Mouse (Mus musculus): Measurements from ENCODE around the gene Zeb2.

Zeb2 gene

DNA sequence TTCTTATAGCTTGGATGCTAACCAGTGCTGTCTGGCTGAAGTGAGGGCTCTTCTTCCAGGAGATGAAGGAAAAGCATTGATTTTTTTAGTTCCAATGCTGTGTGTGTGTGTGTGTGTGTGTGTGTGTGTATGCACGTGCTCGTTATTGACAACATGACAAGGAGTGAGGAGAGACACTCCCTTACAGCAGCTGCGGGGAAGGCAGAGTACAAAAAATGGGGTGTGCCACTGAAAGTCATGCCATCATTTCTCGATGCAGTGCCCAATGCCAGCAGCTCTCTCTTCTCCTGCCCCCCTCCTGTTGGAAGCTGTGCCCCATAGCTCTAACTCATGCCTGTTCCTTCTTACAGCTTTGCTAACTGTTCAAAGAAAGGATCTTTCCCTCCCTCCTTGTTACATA lies 56.4 kb downstream of the Zeb2 start:
- DNase-seq, result no peak

DNA sequence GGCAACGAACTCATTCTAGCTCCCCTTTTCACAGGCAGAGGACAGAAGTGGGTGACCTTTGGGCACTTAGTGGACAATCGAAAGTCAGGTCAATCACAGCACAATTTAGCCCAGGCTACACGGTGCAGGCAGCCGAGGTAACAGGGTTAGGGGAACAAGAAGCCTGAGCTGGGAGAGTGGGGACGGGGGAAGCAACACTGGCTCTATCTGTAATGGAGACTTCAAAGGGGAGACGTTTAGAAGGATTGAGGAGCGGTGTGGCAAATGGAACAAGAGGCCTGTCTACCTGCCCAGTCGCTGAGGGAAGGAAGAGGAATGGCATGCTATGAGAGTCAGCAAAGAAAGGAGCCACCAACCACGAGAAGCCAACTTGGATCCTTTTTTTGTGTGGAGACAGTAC lies 57.0 kb downstream of the Zeb2 start:
- no peak for DNase-seq

DNA sequence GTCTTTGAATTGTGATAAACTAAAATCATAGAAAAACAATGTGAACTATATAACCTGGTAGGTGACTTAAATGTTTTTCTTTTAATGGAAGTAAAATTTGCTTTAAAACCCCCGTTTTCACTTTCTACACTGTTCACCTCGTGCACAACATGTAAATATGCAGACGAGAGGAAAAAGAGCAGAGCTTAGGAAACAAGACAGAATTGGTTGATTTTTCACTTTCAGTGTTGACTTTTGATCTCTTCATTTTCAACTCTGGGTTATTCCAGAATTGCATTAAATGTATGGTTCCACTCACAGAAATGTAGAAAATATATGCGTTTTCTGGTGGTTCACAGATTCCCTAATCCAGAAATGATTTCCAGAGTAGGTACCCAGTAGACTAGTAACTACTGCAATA lies 57.6 kb downstream of the Zeb2 start:
- no peak for DNase-seq

DNA sequence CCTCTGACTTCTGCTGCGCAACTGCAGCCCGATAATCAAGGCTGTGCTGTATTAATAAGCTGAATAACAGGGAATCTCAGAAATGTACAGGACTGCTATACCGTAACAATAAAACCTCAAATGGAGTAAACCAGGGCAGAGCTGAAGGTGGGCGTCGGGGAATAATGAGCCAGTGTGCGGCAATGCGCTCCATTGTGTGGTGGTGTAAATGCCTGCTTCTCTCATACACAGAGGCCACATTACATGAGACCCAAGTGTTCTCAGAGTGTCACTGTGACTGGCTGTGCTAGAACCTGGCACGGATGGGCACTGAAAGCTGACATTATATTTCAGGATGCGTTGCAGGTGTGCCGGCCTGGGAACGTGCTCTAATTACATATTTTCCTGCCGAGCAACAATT lies 58.2 kb downstream of the Zeb2 start:
- DNase-seq, result no peak

DNA sequence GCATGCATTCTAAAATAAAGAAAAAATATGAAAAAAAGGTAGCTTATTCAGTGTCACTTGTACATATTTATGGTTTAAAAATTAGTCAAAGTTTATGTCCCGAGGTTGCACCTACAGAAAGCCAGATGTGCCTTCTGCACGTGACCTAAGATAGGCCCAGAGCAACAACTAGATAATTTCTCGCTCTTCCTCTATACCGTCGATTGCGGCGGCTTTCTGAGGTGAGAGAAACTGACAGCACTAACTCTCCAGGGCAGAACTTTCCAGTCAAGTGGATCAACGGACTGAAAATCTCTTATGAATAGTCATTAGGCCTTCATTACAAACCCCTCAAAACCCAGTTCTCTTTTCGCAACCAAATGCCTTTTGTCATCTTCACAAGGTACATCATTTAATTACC lies 59.0 kb downstream of the Zeb2 start:
- DNase-seq, result no peak

DNA sequence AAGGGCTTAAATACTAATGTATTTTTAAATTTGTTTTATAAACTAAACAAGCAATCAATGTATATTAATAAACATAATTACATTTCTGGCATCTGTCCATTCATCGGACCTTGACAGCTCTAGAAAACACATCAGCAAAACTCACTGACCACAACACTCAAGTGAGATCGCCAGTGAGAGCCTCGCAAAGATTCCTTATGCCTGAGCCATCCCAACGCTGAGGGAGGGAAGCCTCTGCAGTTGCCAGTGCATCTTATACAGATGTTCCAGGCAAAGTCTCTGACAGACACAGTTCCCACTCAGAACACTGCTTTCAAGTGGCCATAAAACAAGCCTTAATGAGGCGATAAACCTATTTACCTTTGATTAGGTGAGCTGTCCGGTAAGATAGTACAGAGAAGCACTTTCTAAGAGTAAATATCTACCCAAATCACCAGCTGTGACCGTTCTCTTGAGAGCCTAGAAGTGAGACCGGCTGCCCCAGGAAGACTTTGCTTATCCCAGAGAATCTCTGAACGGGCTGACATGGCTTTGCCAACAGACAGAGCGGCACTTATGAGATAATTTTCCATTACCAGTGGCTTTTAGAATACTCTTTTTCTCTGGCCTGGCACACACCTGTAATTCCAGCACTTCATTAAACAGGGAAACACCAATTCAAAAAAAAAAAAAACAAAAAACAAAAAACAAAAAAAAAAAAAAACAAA lies 60.2 kb downstream of the Zeb2 start:
- no peak for DNase-seq

DNA sequence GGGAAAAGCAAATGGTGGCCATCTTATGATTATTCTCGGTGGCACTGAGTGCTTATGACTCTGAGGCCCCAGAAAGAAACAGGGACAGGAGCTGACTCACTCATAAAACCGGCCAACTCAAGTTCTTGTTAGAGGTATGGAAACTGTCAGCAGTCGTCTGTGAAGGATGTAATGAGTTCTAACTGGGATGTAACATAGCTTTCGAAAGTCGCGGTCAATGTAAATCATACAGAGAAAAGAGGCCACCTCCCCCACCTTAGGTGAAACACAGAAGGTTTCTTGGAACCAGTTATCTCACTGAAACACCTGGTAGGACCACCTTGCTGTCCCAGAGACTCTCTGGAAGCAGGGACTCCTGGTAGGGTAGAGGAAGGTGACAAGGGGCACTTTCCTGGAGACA lies 61.3 kb downstream of the Zeb2 start:
- DNase-seq, result no peak

DNA sequence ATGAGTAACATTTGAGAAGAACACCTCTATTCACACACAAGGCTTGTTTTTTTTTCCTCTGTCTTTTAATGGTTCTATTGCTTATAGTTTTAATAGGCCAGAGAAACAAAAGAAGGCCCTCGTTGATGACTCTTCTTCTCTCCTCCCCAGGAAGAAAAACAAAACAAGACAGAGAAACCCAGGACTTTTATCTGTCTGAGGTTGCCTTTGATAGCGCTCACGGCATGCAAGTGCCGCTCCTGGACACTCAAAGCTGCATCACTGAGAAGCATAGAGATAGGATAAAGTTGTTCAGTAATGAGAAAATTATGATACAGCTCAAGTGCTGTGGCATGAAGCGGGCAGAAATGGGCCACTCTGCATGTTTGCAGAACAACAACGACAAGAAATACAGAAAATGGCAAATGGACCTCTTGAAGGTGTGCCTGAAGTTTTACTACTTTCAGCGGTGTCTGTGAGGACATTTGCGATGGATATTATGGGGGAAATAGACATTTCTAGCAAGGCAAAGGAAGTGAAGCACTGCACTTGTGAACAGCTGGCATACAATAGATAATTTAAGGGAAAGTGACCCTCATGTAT lies 62.1 kb downstream of the Zeb2 start:
- no peak for DNase-seq

DNA sequence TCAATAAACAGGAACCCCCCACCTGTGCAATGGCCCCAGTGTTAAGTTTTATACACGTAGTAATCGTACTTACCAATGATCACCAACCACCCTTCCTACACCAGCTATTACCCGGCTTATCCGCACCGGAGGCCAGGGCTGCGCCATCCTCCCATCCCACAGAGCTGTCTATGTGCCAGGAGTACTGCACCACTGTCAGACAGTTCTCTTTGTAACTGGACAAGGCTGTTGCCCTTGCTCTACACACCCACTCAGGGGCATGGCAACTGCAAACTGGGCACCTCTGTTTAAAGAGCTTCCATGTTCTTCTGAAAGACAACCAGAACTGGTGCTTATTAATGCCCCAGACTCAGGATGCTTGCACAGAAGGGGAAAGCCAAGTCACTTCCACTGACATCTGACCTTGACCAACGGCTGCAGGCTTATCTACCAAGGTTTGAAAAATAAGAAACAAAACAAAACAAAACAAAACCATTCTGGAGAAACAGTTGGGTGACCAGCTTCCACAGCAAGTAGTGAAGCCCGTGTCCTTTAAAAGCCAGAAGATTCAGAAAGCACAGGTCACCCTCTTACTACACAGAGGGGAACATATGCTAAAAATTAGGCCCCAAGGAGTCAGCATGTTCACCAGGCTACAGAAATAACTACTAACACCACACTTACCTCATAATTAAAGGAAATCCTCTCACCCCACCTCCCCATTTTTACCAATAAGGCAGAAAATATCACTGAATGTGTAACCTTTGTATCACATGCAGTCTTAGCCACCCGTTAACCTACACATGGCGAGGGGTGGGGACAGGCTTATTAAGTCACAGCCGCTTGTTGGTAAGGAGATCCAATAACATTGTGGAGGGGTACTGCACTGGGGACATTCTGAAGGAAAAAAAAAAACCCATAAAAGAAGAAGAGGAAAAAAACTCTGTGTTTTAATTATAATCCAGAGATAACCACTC lies 62.8 kb downstream of the Zeb2 start:
- DNase-seq, result no peak

DNA sequence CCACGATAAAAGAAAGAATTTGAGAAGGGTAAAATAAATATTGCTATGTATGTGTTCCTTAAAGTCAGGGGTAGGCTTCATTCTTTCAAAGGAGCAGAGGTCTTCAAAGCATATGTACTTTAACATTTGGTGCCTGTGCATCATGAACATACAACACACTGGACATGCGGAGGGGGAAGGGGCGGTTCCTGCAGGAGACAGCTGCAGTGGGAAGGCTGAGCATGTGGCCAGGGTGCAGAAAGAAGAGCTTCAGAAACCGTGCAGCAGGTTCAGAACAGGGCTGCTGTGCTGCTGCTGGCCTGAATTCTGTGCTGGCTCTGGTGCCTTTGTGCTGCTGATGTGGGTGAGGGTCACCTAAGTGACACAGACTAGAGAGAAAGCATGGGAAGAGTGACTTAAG lies 64.6 kb downstream of the Zeb2 start:
- no peak for DNase-seq

DNA sequence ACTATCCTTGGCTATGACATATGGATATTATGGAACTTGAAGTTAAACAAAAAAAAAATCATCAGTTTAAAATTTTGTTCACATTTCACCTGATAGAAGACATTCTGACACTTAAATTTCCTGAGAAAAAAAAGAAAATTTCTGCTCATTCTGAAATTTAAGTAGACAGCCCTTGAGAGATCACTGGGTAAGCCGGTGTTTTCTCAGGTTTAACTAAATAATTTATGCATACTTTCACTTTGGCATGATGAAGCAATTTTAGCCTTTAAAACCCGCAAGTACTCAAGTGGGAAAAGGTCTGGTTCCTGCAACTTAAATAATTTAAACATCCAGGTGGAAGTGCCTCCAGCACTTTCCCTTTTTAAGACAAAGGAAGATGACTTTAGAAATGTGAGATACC lies 65.9 kb downstream of the Zeb2 start:
- no peak for DNase-seq

DNA sequence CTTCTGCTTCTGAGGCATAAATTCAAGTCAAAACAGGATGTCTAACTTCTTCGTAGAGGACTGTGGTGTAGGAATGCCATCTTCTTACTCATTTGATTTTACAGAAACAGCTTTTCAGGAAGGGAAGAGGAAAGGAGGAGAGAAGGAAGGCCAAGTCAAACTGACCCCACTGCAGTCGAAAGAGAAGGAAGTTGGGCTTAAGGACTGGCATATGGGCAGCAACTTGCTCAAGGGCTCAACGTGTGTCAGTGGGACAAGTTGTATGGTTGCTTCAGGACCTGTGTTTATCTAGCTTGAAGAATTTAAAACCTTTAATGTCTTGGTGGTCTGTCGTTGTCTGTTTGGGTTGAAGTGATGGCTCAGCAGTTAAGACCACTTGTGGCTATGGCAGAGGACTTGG lies 67.3 kb downstream of the Zeb2 start:
- no peak for DNase-seq

DNA sequence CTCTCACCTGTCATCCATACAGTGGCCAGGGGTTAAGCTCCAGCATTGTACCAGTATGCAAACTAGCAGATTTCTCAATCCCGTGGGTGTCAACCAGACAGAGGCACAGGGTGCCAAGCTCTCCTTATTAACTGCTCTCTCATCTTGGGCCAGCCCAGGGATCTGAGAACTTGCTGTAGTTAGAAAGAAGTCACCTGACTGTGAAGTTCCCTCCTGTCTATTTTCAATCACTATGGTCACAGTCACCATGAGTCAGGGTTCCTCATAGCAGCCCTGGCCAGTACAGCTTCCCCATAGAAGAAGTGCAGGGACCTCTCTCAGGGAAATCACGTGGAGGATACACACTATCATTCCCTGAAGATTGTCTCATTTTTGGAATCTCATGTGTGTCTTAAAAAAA lies 67.9 kb downstream of the Zeb2 start:
- DNase-seq, result peak; percentile 48 to 79

DNA sequence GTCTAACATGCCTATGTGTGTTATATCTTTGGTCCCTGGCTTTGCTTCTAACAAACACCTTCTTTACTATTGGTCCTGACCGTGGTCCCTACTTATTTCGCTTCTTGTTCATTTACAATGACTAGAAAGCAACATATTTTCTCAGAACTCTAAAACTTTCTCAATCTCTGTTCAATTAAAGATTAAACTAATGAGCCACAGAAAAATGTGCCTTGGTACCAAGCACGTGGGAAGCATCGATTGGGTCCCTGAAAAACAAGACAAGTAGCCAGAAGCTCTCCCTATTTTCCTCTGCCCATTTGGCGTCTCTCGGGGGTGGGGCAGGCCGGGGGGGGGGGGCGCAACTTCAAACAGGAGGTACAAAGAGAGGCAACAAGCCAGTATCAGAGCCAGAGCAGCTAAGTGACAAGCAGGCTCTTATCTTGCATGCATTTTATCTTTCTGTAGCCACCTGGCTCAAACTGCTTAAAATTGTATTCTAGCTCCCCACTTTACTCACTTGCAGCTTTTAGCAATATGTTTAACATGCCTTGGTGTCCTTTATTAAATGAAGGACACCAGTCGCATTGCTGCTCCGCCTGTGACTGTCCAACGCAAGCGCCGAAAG lies 76.4 kb downstream of the Zeb2 start:
- no peak for DNase-seq

DNA sequence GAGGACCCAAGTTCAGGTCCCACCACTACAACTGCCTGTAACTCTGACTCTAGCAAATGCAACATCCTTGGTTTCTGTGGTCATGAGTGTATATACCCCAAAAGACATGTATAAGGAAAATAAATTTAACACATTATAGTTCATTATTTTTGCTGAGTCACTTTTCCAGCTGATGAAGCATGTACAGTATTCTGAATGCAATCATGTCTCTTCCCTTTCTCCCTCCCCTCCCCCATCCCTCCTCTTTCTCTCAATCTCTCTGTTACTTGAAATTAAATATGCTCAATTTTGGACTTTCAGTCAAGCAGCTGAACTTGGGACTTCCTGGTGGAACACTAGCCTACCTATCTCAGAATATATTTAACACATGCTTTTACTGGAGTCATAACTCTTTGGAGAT lies 77.7 kb downstream of the Zeb2 start:
- no peak for DNase-seq

DNA sequence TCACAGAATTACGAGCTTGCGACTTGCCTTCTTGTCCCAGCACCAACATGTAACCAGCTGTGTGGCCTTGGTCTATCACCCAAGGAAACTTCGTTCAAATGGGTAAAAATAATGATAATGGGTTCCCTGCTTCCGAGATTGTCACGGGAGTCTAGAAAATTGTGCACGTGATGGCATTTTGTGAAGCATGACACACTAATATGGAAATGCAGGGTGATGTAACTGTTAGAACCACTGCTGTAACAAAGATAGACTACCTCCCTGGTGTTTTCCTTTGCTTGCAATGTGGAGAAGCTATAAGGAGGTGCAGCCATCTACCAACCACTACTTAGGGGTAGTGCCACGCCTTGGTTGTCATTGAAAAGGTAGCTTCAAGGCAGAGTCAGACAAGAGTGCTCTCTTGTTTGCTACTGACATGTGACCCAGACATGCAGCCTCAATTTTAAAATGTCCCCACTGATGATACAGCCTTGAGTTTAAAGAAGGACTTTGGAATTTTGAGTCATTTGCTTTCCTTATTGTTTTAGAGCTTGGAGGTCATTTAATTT lies 89.0 kb downstream of the Zeb2 start:
- DNase-seq, result no peak

DNA sequence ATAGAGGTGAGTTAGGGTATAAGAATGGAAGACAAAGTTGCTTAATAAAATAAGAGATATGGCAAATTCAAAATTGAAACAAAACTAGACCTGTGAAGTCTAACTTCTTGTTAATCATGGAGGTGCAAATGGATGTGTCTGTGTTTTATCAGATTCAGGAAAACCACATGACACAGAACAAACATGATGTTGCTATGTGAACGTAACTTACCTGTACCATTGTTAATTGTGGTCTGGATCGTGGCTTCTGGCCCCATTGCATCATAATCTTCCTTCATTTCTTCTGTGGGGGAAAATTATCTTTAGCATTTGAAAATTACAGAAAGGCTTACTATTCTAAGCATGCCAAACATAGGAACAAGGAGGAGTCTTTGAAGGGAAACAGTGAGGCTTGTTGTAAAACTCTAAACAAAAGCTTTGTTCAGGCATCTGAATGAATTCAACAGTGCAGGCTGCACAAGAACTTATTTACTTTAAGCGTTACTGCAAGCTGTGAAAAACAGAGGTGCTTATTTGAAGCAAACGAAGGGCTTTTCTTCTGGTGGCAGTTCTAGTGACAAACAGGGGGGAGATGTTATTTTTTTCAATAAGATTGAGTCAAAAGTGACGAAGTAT lies 99.9 kb downstream of the Zeb2 start:
- no peak for DNase-seq

DNA sequence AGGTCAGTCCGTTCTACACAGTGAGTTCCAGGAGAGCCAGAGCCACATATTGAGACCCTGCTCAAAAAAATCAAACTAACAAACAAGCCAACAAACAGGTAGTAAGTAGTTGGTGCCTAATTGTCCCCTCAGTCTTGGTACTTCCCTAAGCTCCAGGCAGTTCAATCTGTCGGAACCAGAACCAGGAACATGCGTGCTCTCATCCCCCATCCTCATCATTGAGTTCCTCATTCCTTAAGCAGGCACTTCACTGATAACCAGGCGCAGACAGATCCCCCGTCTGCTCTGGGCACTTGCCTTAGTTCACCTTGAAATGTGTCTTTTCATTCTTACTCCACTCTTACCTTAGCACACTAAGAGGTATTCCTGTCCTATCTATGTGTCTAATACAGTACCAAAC lies 103.9 kb downstream of the Zeb2 start:
- DNase-seq, result no peak

DNA sequence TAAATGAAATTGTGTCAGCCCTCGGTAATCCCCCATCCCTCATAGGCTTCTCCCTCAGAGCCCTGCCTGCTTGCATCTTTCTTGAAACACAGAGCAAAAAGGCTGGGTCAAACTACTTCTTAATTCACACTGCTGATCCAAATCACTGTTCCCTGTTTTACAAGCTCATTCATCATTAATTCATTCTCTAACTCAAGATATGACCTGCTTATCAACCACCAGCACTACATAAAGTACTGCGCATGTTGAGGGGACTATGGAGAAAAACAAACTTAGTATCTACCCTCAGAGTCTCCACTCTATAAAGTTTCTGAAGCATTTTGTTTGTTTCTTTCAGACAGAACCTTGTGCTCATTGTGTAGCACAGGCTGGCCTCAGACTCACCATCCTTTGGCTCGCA lies 104.5 kb downstream of the Zeb2 start:
- DNase-seq, result no peak

DNA sequence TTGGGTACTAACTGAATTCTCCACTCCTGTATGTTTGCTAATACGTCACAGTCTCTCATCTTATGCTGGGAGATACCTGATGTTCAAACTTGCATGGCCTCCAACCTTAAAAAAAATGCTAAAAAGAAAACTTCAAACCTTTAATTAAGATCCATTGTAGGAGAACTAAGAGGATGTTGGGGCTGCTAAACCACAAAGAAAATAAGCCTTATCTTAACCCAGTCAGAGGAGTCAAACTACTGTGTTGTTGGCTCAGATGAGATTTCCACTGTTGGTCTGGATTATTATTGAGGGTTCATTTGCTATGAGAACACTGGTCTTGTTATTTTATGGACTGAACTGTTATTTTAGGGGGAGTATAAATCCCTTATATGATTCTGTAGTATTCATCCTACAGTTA lies 106.5 kb downstream of the Zeb2 start:
- no peak for DNase-seq

DNA sequence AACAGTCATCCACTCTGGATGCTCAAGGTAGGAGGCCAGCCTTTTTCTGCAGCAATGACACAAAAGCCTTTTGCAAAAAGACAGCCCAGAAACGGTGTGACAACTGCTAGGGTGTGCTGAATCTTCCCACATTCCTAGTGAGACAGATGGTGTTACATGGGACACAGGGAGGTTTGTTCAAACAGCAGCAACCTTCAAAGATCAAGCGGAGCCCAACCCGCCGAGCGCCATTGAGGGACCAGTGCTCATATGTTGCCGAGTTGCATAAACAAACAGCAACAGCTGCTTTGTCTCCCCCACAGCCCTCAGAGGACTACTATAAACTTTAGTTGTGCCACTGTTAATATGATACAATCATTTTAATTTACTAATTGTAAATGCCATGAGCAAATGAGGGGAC lies 117.3 kb downstream of the Zeb2 start:
- DNase-seq, result peak; percentile 23 to 37

DNA sequence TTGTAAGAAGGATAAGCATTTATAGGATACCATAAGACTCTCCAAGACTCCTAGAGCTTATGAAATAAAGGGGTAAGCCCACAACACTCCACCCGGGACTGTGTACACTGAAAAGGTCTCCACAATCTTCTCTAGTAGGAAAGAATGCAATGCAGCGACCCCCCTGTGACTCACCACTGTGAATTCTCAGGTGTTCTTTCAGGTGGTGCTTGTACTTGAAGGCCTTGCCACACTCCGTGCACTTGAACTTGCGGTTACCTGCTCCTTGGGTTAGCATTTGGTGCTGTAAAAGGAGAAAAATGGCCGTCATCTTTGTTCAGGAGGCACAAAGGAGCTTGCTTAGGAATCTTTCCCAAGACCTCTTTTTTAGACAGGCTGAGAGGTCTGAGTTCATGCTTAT lies 118.5 kb downstream of the Zeb2 start:
- no peak for DNase-seq

DNA sequence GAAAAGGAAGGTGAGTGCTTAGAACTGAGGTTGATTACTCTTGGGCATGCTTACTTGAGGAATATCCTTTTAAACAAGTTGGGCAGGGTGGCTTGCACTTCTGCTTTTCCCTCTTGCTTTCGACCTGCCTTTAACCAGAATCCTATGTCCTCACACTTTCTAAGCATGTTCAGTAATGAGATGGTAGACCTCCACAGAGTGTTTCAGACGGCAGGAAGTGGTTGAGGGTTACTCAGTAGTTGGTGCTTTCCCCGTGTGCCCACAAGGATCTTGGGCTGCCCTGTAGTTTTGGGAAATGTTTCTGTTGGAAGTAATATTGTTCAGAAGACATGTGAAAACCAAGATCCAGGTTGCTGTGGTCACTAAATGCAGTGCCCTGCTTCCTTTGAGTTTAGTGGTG lies 135.5 kb downstream of the Zeb2 start:
- DNase-seq, result no peak

Data from kidney, postnatal 36 days (tissue).